Mouse (Mus musculus) hindbrain, embryonic 14.5 days (tissue): ENCODE data around the gene Adgrv1. TPM values are rescaled to one million over a fixed set of nuclear protein-coding genes. Genes with fewer than 3 reads are reported as not detected.

ENCODE experiments used
- ATAC-seq: fragments of 200-750 bp; cut with Nextera tagmentation; 2 replicates; pipeline ENCODE4 v1.8.0; 2017; ENCODE audit warnings: moderate number of reproducible peaks, mild to moderate bottlenecking, moderate TSS enrichment, moderate library complexity; ENCODE audit not compliant: low FRiP score
- DNase-seq: peaks from one replicate; pipeline ENCODE4 v3.0.0-alpha.2; 2015; ENCODE audit warnings: low spot score
- H3K27ac ChIP-seq: fragments of 300-500 bp; sonication (generic); 2 replicates; pipeline ENCODE4 v1.5.1; 2014; ENCODE audit warnings: mild to moderate bottlenecking, moderate library complexity
- H3K27me3 ChIP-seq: fragments of 300-500 bp; sonication (generic); 2 replicates; pipeline ENCODE4 v1.6.1; 2014; ENCODE audit warnings: mild to moderate bottlenecking, low read length, mixed read lengths; ENCODE audit not compliant: control insufficient read depth, insufficient read depth
- H3K36me3 ChIP-seq: fragments of 300-500 bp; sonication (generic); replicated peaks from 2 replicates; pipeline ENCODE4 v1.6.1; 2014; ENCODE audit not compliant: control insufficient read depth, insufficient read depth
- H3K4me1 ChIP-seq: fragments of 300-500 bp; sonication (generic); replicated peaks from 2 replicates; pipeline ENCODE4 v1.6.1; 2014; ENCODE audit warnings: antibody characterized with exemption, low read length, mixed read lengths; ENCODE audit not compliant: control insufficient read depth, insufficient read depth
- H3K4me2 ChIP-seq: fragments of 300-500 bp; sonication (generic); replicated peaks from 2 replicates; pipeline ENCODE4 v1.6.1; 2014; ENCODE audit warnings: mild to moderate bottlenecking, moderate library complexity
- H3K4me3 ChIP-seq: fragments of 300-500 bp; sonication (generic); replicated peaks from 2 replicates; pipeline ENCODE4 v1.5.1; 2014; ENCODE audit warnings: mild to moderate bottlenecking, low read length
- H3K9ac ChIP-seq: fragments of 300-500 bp; sonication (generic); 2 replicates; pipeline ENCODE4 v1.6.1; 2014
- H3K9me3 ChIP-seq: fragments of 300-500 bp; sonication (generic); 2 replicates; pipeline ENCODE4 v1.6.1; 2016; ENCODE audit warnings: low read length; ENCODE audit not compliant: control insufficient read depth
- whole genome bisulfite sequencing: fragments of 180-500 bp; shearing (Covaris S2); extraction: QIAGEN DNeasy Blood & Tissue Kit; methylation state at CpG from one replicate; pipeline ENCODE4 v1.1.7; 2014; 5-methylcytosine and 5-hydroxymethylcytosine counted together
- polyA plus RNA-seq: library from polyadenylated mRNA; unstranded; fragments of >200 nt; fragmentation: Nextera tagmentation; extraction: Ambion mirVana; gene quantifications from 2 replicates; pipeline ENCODE4 v1.2.1, GENCODE M21; 2014

Gene Adgrv1
- polyA plus RNA-seq, 1 experiment from 2014 or later = 13.2 TPM

DNA sequence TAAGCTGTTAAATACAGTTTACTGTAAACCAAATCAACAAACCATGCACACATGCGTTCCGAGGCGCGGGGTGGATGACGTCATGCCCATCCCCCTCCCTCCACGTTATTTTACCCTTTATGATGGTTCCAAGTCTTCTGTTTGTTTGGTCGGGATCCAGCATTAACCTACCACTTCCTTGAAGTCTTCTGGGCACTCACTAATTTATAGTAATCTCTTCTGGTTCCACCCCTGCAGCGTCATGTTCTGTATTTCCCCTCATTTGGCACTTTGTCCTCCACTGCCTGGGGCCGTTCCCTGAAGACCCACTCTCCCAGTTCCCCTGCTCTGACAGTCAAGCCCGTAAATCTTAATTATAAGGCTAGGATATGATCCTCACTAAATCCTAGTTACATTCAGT is 497.0 kb downstream of the Adgrv1 start:
- DNase-seq (no peak), ATAC-seq (no peak)
- H3K4me2 ChIP-seq = no peak overlapping the region
- no peak overlapping the region for H3K9ac ChIP-seq
- H3K27ac ChIP-seq = no peak overlapping the region
- no peaks in the 10 kb centered on the region for H3K36me3 ChIP-seq
- no peaks in the 10 kb centered on the region for H3K9me3 ChIP-seq
- WGBS = 82% methylated on average over 10 of the region's 10 CpGs
- 0 out of 2 replicates have a peak, but pooled peaks cover 4% of the 10 kb centered on the region for H3K4me1 ChIP-seq
- no peaks in the 10 kb centered on the region for H3K27me3 ChIP-seq
- no peak overlapping the region for H3K4me3 ChIP-seq

DNA sequence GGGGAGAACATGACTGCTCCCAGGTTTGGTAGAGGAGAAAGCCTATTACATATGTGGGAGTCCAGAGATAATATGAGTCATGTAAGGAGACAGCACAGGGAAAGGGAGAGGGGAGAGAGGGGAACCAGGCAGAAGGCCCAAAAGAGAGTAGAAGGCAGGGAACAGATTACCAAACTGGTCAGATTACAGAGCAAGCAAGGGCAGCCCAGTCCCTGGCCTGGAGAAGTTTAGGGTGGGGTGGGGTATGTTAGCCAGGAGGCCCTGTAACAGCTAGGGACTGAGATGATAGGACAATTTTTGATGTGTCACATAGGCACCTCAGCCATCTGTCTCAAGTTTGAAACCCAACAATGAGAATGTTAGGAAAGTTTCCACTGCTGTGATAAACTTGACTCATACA is 498.5 kb downstream of the Adgrv1 start:
- H3K27ac ChIP-seq = no peak overlapping the region
- no peaks in the 10 kb centered on the region for H3K27me3 ChIP-seq
- DNase-seq = no peak
- no peaks in the 10 kb centered on the region for H3K36me3 ChIP-seq
- no peaks in the 10 kb centered on the region for H3K9me3 ChIP-seq
- ATAC-seq = no peak
- H3K4me3 ChIP-seq = no peak overlapping the region
- no peak overlapping the region for H3K4me2 ChIP-seq
- H3K4me1 ChIP-seq = 0 out of 2 replicates have a peak, but pooled peaks cover 4% of the 10 kb centered on the region
- no peak overlapping the region for H3K9ac ChIP-seq

DNA sequence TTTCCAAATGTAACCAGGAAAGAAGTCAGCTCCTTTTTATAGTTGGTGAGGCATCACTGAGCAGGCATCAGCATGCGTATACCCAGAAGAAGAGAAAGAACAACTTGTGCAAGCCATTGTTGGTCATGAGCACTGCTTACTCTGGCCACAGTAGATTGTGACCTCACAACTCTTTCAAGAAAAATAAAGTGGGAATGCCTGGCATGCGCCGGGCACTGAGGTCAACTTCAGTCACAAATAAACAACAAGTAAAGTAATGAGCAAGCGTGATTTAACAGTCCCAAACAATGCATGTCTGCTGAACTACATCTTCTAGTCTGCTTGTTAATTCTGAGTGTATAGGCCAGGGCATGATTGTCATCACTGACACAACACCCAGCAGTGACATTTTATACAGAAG is 499.6 kb downstream of the Adgrv1 start:
- Histone ChIP-seq H3K9ac (no peak overlapping the region), H3K27me3 (no peaks in the 10 kb centered on the region), H3K4me3 (no peak overlapping the region), H3K36me3 (no peaks in the 10 kb centered on the region), H3K27ac (no peak overlapping the region), H3K4me1 (0 out of 2 replicates have a peak, but pooled peaks cover 4% of the 10 kb centered on the region), H3K4me2 (no peak overlapping the region), H3K9me3 (no peaks in the 10 kb centered on the region)
- 53% methylated on average over 4 of the region's 4 CpGs for WGBS
- no peak for ATAC-seq
- no peak for DNase-seq

GRCm38 (mm10) chr13:81132691-81133090 is 500.3 kb downstream of the Adgrv1 start:
- H3K9me3 ChIP-seq = no peaks in the 10 kb centered on the region
- DNase-seq (no peak), ATAC-seq (no peak)
- no peak overlapping the region for H3K27ac ChIP-seq
- H3K9ac ChIP-seq = no peak overlapping the region
- no peaks in the 10 kb centered on the region for H3K27me3 ChIP-seq
- H3K4me2 ChIP-seq = no peak overlapping the region
- 0 out of 2 replicates have a peak, but pooled peaks cover 4% of the 10 kb centered on the region for H3K4me1 ChIP-seq
- no peak overlapping the region for H3K4me3 ChIP-seq
- WGBS = 60% methylated on average over 5 of the region's 5 CpGs
- H3K36me3 ChIP-seq = no peaks in the 10 kb centered on the region

GRCm38 (mm10) chr13:81131860-81132259 is 501.1 kb downstream of the Adgrv1 start:
- H3K9ac ChIP-seq = no peak overlapping the region
- no peaks in the 10 kb centered on the region for H3K9me3 ChIP-seq
- WGBS = 29% methylated on average over 6 of the region's 6 CpGs
- no peaks in the 10 kb centered on the region for H3K36me3 ChIP-seq
- H3K4me3 ChIP-seq = no peak overlapping the region
- ATAC-seq (no peak), DNase-seq (no peak)
- H3K27me3 ChIP-seq = no peaks in the 10 kb centered on the region
- no peak overlapping the region for H3K27ac ChIP-seq
- no peak overlapping the region for H3K4me2 ChIP-seq
- 0 out of 2 replicates have a peak, but pooled peaks cover 4% of the 10 kb centered on the region for H3K4me1 ChIP-seq

- DNase-seq (no peak), ATAC-seq (no peak)
Observed at GRCm38 (mm10) chr13:81130742-81131524, 502.0 kb downstream of the Adgrv1 start.

GRCm38 (mm10) chr13:81125846-81126245 is 507.1 kb downstream of the Adgrv1 start:
- Histone ChIP-seq H3K9ac (no peak overlapping the region), H3K36me3 (no peaks in the 10 kb centered on the region), H3K9me3 (no peaks in the 10 kb centered on the region), H3K4me2 (no peak overlapping the region), H3K27me3 (no peaks in the 10 kb centered on the region), H3K4me1 (no peaks in the 10 kb centered on the region), H3K27ac (no peak overlapping the region), H3K4me3 (no peak overlapping the region)
- 86% methylated on average over 4 of the region's 4 CpGs for WGBS
- ATAC-seq (no peak), DNase-seq (no peak)

More at GRCm38 (mm10) chr13:81130742-81131524, 502.0 kb downstream of the Adgrv1 start:
- Histone ChIP-seq H3K9me3 (no peaks in the 10 kb centered on the region), H3K4me3 (no peak overlapping the region), H3K4me2 (no peak overlapping the region), H3K27me3 (no peaks in the 10 kb centered on the region), H3K9ac (no peak overlapping the region), H3K36me3 (no peaks in the 10 kb centered on the region), H3K4me1 (0 out of 2 replicates have a peak, but pooled peaks cover 4% of the 10 kb centered on the region), H3K27ac (no peak overlapping the region)
- 80% methylated on average over 4 of the region's 4 CpGs for WGBS

DNA sequence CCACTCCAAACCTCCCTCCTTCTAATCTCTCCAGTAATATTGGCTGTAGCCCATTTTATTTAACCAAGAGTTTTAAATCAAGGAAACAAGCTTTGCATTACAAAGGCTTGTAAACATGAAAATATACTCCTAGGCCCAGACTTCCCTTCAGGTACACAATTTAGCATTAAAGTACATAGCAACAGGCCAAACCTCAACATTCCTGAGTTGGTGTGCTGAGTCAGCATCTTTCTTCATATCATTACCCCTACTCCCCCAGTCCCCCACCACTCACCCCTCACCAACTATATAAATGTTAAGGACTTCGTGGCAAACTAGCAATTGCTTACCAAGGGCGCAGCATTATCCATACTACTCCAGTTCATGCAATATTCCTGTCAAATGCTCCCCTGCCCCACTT is 510.7 kb downstream of the Adgrv1 start:
- no peak overlapping the region for H3K27ac ChIP-seq
- H3K4me3 ChIP-seq = no peak overlapping the region
- no peaks in the 10 kb centered on the region for H3K36me3 ChIP-seq
- no peaks in the 10 kb centered on the region for H3K9me3 ChIP-seq
- WGBS = 92% methylated on average over 2 of the region's 2 CpGs
- no peak for DNase-seq
- H3K4me1 ChIP-seq = no peaks in the 10 kb centered on the region
- no peak overlapping the region for H3K4me2 ChIP-seq
- ATAC-seq = no peak
- H3K9ac ChIP-seq = no peak overlapping the region
- H3K27me3 ChIP-seq = no peaks in the 10 kb centered on the region

GRCm38 (mm10) chr13:81110479-81110878 is 522.5 kb downstream of the Adgrv1 start:
- Histone ChIP-seq H3K4me1 (no peaks in the 10 kb centered on the region), H3K4me3 (no peak overlapping the region), H3K9ac (no peak overlapping the region), H3K27ac (no peak overlapping the region), H3K9me3 (no peaks in the 10 kb centered on the region), H3K4me2 (no peak overlapping the region), H3K36me3 (no peaks in the 10 kb centered on the region), H3K27me3 (no peaks in the 10 kb centered on the region)
- no peak for DNase-seq
- ATAC-seq = no peak
- 88% methylated on average over 4 of the region's 4 CpGs for WGBS
